Mouse (Mus musculus): Measurements from ENCODE around the gene H2-Q4. TPM values are rescaled to one million over a fixed set of nuclear protein-coding genes. Genes with fewer than 3 reads are reported as not detected.
A peak's percentile ranks its signal among the peaks of the same experiment; 100 is the strongest.
"Not testable (repeated sequence)": the region's sequence is repeated elsewhere in the genome, so short reads cannot be mapped to it uniquely, and the experiment has no call there.

The H2-Q4 gene
- polyA plus RNA-seq, 1 experiment from 2014 or later, result 0.80 TPM

- Histone ChIP-seq H3K4me3 (replicated peaks; ENCODE audit: low read depth, low read length) (no peak overlapping the region), H3K36me3 (ENCODE audit: control insufficient read depth, insufficient read depth, low read length) (no peaks in the 10 kb centered on the region), H3K27me3 (ENCODE audit: control insufficient read depth, insufficient read depth, low read length) (peaks cover 4% of the 10 kb centered on the region; the same call in 1 of the 2 replicates), H3K4me2 (ENCODE audit: low read length) (no peak overlapping the region), H3K9me3 (ENCODE audit: control insufficient read depth, low read length) (no peaks in the 10 kb centered on the region), H3K4me1 (ENCODE audit: control insufficient read depth, insufficient read depth, low read length) (peaks cover 4% of the 10 kb centered on the region; the same call in 1 of the 2 replicates), H3K9ac (replicated peaks; ENCODE audit: low read length) (no peak overlapping the region), H3K27ac (replicated peaks; ENCODE audit: low read depth, low read length) (no peak overlapping the region)
- DNase-seq (no peak), ATAC-seq (ENCODE audit: low FRiP score, low TSS enrichment) (no peak)
- WGBS, result 52% methylated on average over 1 of the region's 1 CpGs
These were observed 22.3 kb upstream of the H2-Q4 start for GRCm38 (mm10) chr17:35357086-35357485.

- DNase-seq, result peak; percentile 31
- peak overlapping the region; percentile 29; the same call in 1 of the 2 replicates for H3K9ac ChIP-seq (replicated peaks; ENCODE audit: low read length)
- H3K4me3 ChIP-seq (replicated peaks; ENCODE audit: low read depth, low read length), result peak overlapping the region; percentile 28
- no peak overlapping the region for H3K27ac ChIP-seq (replicated peaks; ENCODE audit: low read depth, low read length)
- H3K36me3 ChIP-seq (ENCODE audit: control insufficient read depth, insufficient read depth, low read length), result no peaks in the 10 kb centered on the region
- H3K9me3 ChIP-seq (ENCODE audit: control insufficient read depth, low read length), result peaks cover 5% of the 10 kb centered on the region; the same call in 1 of the 2 replicates
- H3K27me3 ChIP-seq (ENCODE audit: control insufficient read depth, insufficient read depth, low read length), result peaks cover 4% of the 10 kb centered on the region; the same call in 1 of the 2 replicates
- H3K4me1 ChIP-seq (ENCODE audit: control insufficient read depth, insufficient read depth, low read length), result peaks cover 4% of the 10 kb centered on the region; the same call in 1 of the 2 replicates
- 7% methylated on average over 38 of the region's 38 CpGs for WGBS
- no peak for ATAC-seq (ENCODE audit: low FRiP score, low TSS enrichment)
- peak overlapping the region; percentile 60 for H3K4me2 ChIP-seq (ENCODE audit: low read length)
These were observed 20.5 kb upstream of the H2-Q4 start for GRCm38 (mm10) chr17:35358763-35359469.

- WGBS, result 19% methylated on average over 21 of the region's 21 CpGs
- ATAC-seq (ENCODE audit: low FRiP score, low TSS enrichment) (no peak), DNase-seq (no peak)
- H3K36me3 ChIP-seq (ENCODE audit: control insufficient read depth, insufficient read depth, low read length), result no peaks in the 10 kb centered on the region
- peak overlapping the region; percentile 60 for H3K4me2 ChIP-seq (ENCODE audit: low read length)
- peaks cover 5% of the 10 kb centered on the region; the same call in 1 of the 2 replicates for H3K9me3 ChIP-seq (ENCODE audit: control insufficient read depth, low read length)
- no peak overlapping the region for H3K27ac ChIP-seq (replicated peaks; ENCODE audit: low read depth, low read length)
- H3K4me3 ChIP-seq (replicated peaks; ENCODE audit: low read depth, low read length), result peak overlapping the region; percentile 28
- no peak overlapping the region; the same call in 1 of the 2 replicates for H3K9ac ChIP-seq (replicated peaks; ENCODE audit: low read length)
- peaks cover 4% of the 10 kb centered on the region; the same call in 1 of the 2 replicates for H3K27me3 ChIP-seq (ENCODE audit: control insufficient read depth, insufficient read depth, low read length)
- peaks cover 4% of the 10 kb centered on the region; the same call in 1 of the 2 replicates for H3K4me1 ChIP-seq (ENCODE audit: control insufficient read depth, insufficient read depth, low read length)
These were observed 20.0 kb upstream of the H2-Q4 start for GRCm38 (mm10) chr17:35359470-35359862.

GRCm38 (mm10) chr17:35379729-35380451 is 473 bp downstream of the H2-Q4 start:
- no peaks in the 10 kb centered on the region; the same call in 1 of the 2 replicates for H3K9me3 ChIP-seq (ENCODE audit: control insufficient read depth, low read length)
- peak; percentile 51 for DNase-seq
- 1% methylated on average over 65 of the region's 70 CpGs for WGBS
- peak overlapping the region; percentile 89 for H3K4me2 ChIP-seq (ENCODE audit: low read length)
- no peak overlapping the region for H3K27ac ChIP-seq (replicated peaks; ENCODE audit: low read depth, low read length)
- peak overlapping the region; percentile 47 for H3K4me3 ChIP-seq (replicated peaks; ENCODE audit: low read depth, low read length)
- H3K36me3 ChIP-seq (ENCODE audit: control insufficient read depth, insufficient read depth, low read length), result no peaks in the 10 kb centered on the region
- peaks cover 11% of the 10 kb centered on the region; the same call in 1 of the 2 replicates for H3K27me3 ChIP-seq (ENCODE audit: control insufficient read depth, insufficient read depth, low read length)
- H3K4me1 ChIP-seq (ENCODE audit: control insufficient read depth, insufficient read depth, low read length), result 0 out of 2 replicates have a peak, but pooled peaks cover 8% of the 10 kb centered on the region
- no peak for ATAC-seq (ENCODE audit: low FRiP score, low TSS enrichment)
- peak overlapping the region; percentile 46 for H3K9ac ChIP-seq (replicated peaks; ENCODE audit: low read length)

- not testable (repeated sequence) for H3K27me3 ChIP-seq (ENCODE audit: control insufficient read depth, insufficient read depth, low read length); H3K27ac ChIP-seq (replicated peaks; ENCODE audit: low read depth, low read length); H3K9ac ChIP-seq (replicated peaks; ENCODE audit: low read length); H3K9me3 ChIP-seq (ENCODE audit: control insufficient read depth, low read length); ATAC-seq (ENCODE audit: low FRiP score, low TSS enrichment); H3K4me3 ChIP-seq (replicated peaks; ENCODE audit: low read depth, low read length); H3K36me3 ChIP-seq (ENCODE audit: control insufficient read depth, insufficient read depth, low read length); H3K4me1 ChIP-seq (ENCODE audit: control insufficient read depth, insufficient read depth, low read length); H3K4me2 ChIP-seq (ENCODE audit: low read length)
- 6% methylated on average over 7 of the region's 7 CpGs for WGBS
- DNase-seq, result peak; percentile 57
These were observed 10.4 kb downstream of the H2-Q4 start for GRCm38 (mm10) chr17:35389796-35390195.

GRCm38 (mm10) chr17:35392671-35393070 is 13.3 kb downstream of the H2-Q4 start:
- not testable (repeated sequence) for DNase-seq; H3K4me3 ChIP-seq (replicated peaks; ENCODE audit: low read depth, low read length); H3K4me2 ChIP-seq (ENCODE audit: low read length); H3K9me3 ChIP-seq (ENCODE audit: control insufficient read depth, low read length); ATAC-seq (ENCODE audit: low FRiP score, low TSS enrichment); H3K36me3 ChIP-seq (ENCODE audit: control insufficient read depth, insufficient read depth, low read length); H3K27ac ChIP-seq (replicated peaks; ENCODE audit: low read depth, low read length); H3K27me3 ChIP-seq (ENCODE audit: control insufficient read depth, insufficient read depth, low read length); H3K9ac ChIP-seq (replicated peaks; ENCODE audit: low read length); H3K4me1 ChIP-seq (ENCODE audit: control insufficient read depth, insufficient read depth, low read length)
- WGBS, result 80% methylated on average over 2 of the region's 2 CpGs

- peak overlapping the region; percentile 20 for H3K4me3 ChIP-seq (replicated peaks; ENCODE audit: low read depth, low read length)
- H3K9ac ChIP-seq (replicated peaks; ENCODE audit: low read length); H3K9me3 ChIP-seq (ENCODE audit: control insufficient read depth, low read length); H3K27me3 ChIP-seq (ENCODE audit: control insufficient read depth, insufficient read depth, low read length); H3K27ac ChIP-seq (replicated peaks; ENCODE audit: low read depth, low read length); DNase-seq; H3K4me1 ChIP-seq (ENCODE audit: control insufficient read depth, insufficient read depth, low read length); H3K36me3 ChIP-seq (ENCODE audit: control insufficient read depth, insufficient read depth, low read length): not testable (repeated sequence)
- H3K4me2 ChIP-seq (ENCODE audit: low read length), result peak overlapping the region; percentile 45
- 2% methylated on average over 55 of the region's 75 CpGs for WGBS
- peak; percentile 34; the same call in 1 of the 2 replicates for ATAC-seq (ENCODE audit: low FRiP score, low TSS enrichment)
These were observed 14.7 kb downstream of the H2-Q4 start for GRCm38 (mm10) chr17:35393864-35394800.

- H3K4me1 ChIP-seq (ENCODE audit: control insufficient read depth, insufficient read depth, low read length); ATAC-seq (ENCODE audit: low FRiP score, low TSS enrichment); H3K4me2 ChIP-seq (ENCODE audit: low read length); H3K27ac ChIP-seq (replicated peaks; ENCODE audit: low read depth, low read length); H3K27me3 ChIP-seq (ENCODE audit: control insufficient read depth, insufficient read depth, low read length); H3K4me3 ChIP-seq (replicated peaks; ENCODE audit: low read depth, low read length); H3K9ac ChIP-seq (replicated peaks; ENCODE audit: low read length); H3K36me3 ChIP-seq (ENCODE audit: control insufficient read depth, insufficient read depth, low read length); DNase-seq; H3K9me3 ChIP-seq (ENCODE audit: control insufficient read depth, low read length): not testable (repeated sequence)
- 91% methylated on average over 2 of the region's 2 CpGs for WGBS
These were observed 17.5 kb downstream of the H2-Q4 start for GRCm38 (mm10) chr17:35396956-35397355.

Data from midbrain, embryonic 14.5 days (tissue).